Mouse (Mus musculus) heart, embryonic 14.5 days (tissue): ENCODE measurements around the gene Exoc4. TPM values are rescaled to one million over a fixed set of nuclear protein-coding genes. Genes with fewer than 3 reads are reported as not detected.

ENCODE experiments used
- ATAC-seq: fragments of 200-750 bp; cut with Nextera tagmentation; 2 replicates; pipeline ENCODE4 v1.8.0; 2017; ENCODE audit warnings: low read depth, moderate TSS enrichment; ENCODE audit not compliant: insufficient number of reproducible peaks, insufficient read depth, low FRiP score
- H3K27ac ChIP-seq, 2 experiments: fragments of 200-500 bp in 1 of 2; fragments of 300-500 bp in 1 of 2; sonication (generic) in 1 of 2; replicated peaks in 1 of 2; 2 replicates each; pipeline ENCODE4 v1.5.1; 2012 to 2014; ENCODE audit warnings: low read depth in 2 of 2, low read length in 2 of 2, control low read depth in 1 of 2, mild to moderate bottlenecking in 1 of 2, mixed read lengths in 1 of 2; ENCODE audit not compliant: control insufficient read depth in 1 of 2, insufficient read depth in 1 of 2
- H3K27me3 ChIP-seq: fragments of 300-500 bp; sonication (generic); 2 replicates; pipeline ENCODE4 v1.6.1; 2014; ENCODE audit warnings: mild to moderate bottlenecking, low read length, control low read depth; ENCODE audit not compliant: control insufficient read depth, insufficient read depth
- H3K36me3 ChIP-seq: fragments of 300-500 bp; sonication (generic); 2 replicates; pipeline ENCODE4 v1.6.1; 2014; ENCODE audit warnings: mild to moderate bottlenecking, control low read depth, low read length, mixed read lengths; ENCODE audit not compliant: control insufficient read depth, insufficient read depth
- H3K4me1 ChIP-seq, 2 experiments: fragments of 200-500 bp in 1 of 2; fragments of 300-500 bp in 1 of 2; sonication (generic) in 1 of 2; 2 replicates each; pipeline ENCODE4 v1.6.1; 2012 to 2014; ENCODE audit warnings: low read length in 2 of 2, control low read depth in 1 of 2, mixed read lengths in 1 of 2; ENCODE audit not compliant: control insufficient read depth in 2 of 2, insufficient read depth in 2 of 2
- H3K4me2 ChIP-seq: fragments of 300-500 bp; sonication (generic); 2 replicates; pipeline ENCODE4 v1.6.1; 2014; ENCODE audit warnings: mild to moderate bottlenecking, low read length
- H3K4me3 ChIP-seq, 2 experiments: fragments of 200-500 bp in 1 of 2; fragments of 300-500 bp in 1 of 2; sonication (generic) in 1 of 2; 2 replicates each; pipeline ENCODE4 v1.5.1; 2012 to 2014; ENCODE audit warnings: low read length in 2 of 2, mild to moderate bottlenecking in 2 of 2, control low read depth in 1 of 2, low read depth in 1 of 2, moderate library complexity in 1 of 2; ENCODE audit not compliant: control insufficient read depth in 1 of 2, insufficient read depth in 1 of 2
- H3K9ac ChIP-seq: fragments of 300-500 bp; sonication (generic); 2 replicates; pipeline ENCODE4 v1.6.1; 2014; ENCODE audit warnings: mild to moderate bottlenecking, low read length
- H3K9me3 ChIP-seq: fragments of 300-500 bp; sonication (generic); 2 replicates; pipeline ENCODE4 v1.6.1; 2016; ENCODE audit warnings: low read length, control low read depth; ENCODE audit not compliant: control insufficient read depth
- WGBS: fragments of 180-500 bp; shearing (Covaris S2); extraction: QIAGEN DNeasy Blood & Tissue Kit; methylation state at CpG from one replicate; pipeline ENCODE4 v1.1.7; 2014; 5-methylcytosine and 5-hydroxymethylcytosine counted together
- polyA plus RNA-seq: library from polyadenylated mRNA; unstranded; fragments of >200 nt; fragmentation: Nextera tagmentation; extraction: Ambion mirVana; gene quantifications from 2 replicates; pipeline ENCODE4 v1.2.1, GENCODE M21; 2014

The Exoc4 gene
- polyA plus RNA-seq, 1 experiment from 2014 or later, result 26.0 TPM

DNA sequence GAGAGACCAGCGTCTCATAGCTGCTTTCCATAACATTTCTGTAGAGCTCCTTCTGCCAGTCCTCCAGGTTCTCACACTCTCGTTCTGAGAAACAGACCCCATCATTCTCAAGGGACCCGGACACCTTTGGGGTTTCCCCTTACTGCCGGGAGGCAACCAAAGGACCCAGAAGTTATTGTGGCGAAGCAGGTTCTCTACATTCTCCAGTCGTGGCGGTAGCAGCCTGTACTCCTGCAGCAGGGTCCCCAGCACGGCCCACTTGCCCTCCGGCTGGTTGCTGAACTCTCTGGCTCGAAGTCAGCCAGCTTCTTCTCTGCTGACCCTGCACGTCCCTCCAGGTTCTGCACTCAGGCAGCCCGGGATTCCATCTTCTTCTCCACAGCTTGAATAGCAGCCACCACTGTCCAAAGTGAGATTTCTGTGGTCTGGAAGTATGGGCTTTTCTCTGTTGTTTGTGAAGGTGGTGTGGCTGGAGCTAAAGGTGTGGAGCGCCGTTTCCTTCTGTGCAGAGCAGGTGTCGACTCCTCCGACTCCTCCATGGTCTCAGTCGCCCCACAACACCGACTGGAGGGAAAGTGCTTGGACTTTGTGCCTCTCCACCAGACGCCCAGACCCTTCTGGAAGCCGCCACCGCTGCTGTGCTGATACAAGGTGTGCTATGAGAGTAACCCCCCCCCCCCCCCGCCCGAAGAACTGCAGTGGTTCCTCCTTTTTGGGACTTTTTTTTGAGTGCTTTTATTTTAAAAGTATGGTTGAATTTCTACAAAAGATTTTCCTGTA is 1.1 kb upstream of the Exoc4 start:
- 82% methylated on average over 23 of the region's 23 CpGs for WGBS

GRCm38 (mm10) chr6:33256638-33257037 is 7.8 kb downstream of the Exoc4 start:
- Histone ChIP-seq H3K9me3 (no peaks in the 10 kb centered on the region), H3K9ac (no peak overlapping the region), H3K27me3 (no peaks in the 10 kb centered on the region), H3K27ac (no peak overlapping the region), H3K4me1 (peaks cover 0 to 8% of the 10 kb centered on the region in 2 experiments; a peak in 1 of 4 replicates), H3K4me2 (no peak overlapping the region), H3K4me3 (no peak overlapping the region), H3K36me3 (no peaks in the 10 kb centered on the region)
- ATAC-seq, result no peak
- 85% methylated on average over 4 of the region's 4 CpGs for WGBS

More for the DNA sequence above, 1.1 kb upstream of the Exoc4 start:
- no peak for ATAC-seq
- Histone ChIP-seq H3K9ac (no peak overlapping the region), H3K36me3 (no peaks in the 10 kb centered on the region), H3K27ac (no peak overlapping the region), H3K4me1 (peaks cover 2 to 14% of the 10 kb centered on the region in 2 experiments), H3K27me3 (no peaks in the 10 kb centered on the region), H3K4me2 (no peak overlapping the region), H3K9me3 (no peaks in the 10 kb centered on the region), H3K4me3 (no peak overlapping the region)

- H3K27ac ChIP-seq, result no peak overlapping the region
- H3K9me3 ChIP-seq, result no peaks in the 10 kb centered on the region
- H3K9ac ChIP-seq, result no peak overlapping the region
- no peaks in the 10 kb centered on the region for H3K36me3 ChIP-seq
- WGBS, result 73% methylated on average over 5 of the region's 5 CpGs
- H3K4me3 ChIP-seq, result no peak overlapping the region
- peaks cover 0 to 7% of the 10 kb centered on the region in 2 experiments; a peak in 1 of 4 replicates for H3K4me1 ChIP-seq
- no peak for ATAC-seq
- no peak overlapping the region for H3K4me2 ChIP-seq
- no peaks in the 10 kb centered on the region for H3K27me3 ChIP-seq
These were observed 8.3 kb downstream of the Exoc4 start for GRCm38 (mm10) chr6:33257076-33257789.

DNA sequence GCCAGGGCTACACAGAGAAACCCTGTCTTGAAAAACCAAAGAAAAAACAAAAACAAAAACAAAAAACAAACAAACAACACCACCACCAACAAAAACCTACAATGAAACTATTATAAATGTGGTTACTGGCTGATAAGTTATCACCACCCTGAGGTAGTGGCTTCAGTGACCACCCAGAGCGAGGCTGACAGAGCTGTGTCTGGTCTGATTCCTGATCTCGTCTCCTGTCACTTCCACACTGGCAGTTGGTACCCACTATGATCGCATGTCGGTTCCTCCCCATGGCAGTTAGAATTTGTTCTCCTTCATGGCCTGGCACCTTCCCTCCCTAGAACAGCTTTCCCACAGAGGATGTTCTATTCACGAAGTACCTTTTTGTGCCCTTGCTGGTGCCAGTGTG is 11.0 kb downstream of the Exoc4 start:
- H3K4me2 ChIP-seq, result no peak overlapping the region
- no peak overlapping the region for H3K9ac ChIP-seq
- ATAC-seq, result no peak
- no peaks in the 10 kb centered on the region for H3K9me3 ChIP-seq
- H3K36me3 ChIP-seq, result peaks cover 4% of the 10 kb centered on the region; the same call in 1 of the 2 replicates
- H3K4me3 ChIP-seq, result no peak overlapping the region
- no peaks in the 10 kb centered on the region for H3K27me3 ChIP-seq
- H3K4me1 ChIP-seq, result peaks cover 2 to 24% of the 10 kb centered on the region in 2 experiments; a peak in 3 of 4 replicates
- no peak overlapping the region for H3K27ac ChIP-seq
- WGBS, result 71% methylated on average over 5 of the region's 5 CpGs

GRCm38 (mm10) chr6:33261606-33262005 is 12.7 kb downstream of the Exoc4 start:
- ATAC-seq, result no peak
- Histone ChIP-seq H3K4me2 (no peak overlapping the region), H3K36me3 (peaks cover 12% of the 10 kb centered on the region), H3K27me3 (no peaks in the 10 kb centered on the region), H3K4me1 (peaks cover 4 to 24% of the 10 kb centered on the region in 2 experiments), H3K4me3 (no peak overlapping the region), H3K9ac (no peak overlapping the region), H3K27ac (no peak overlapping the region), H3K9me3 (no peaks in the 10 kb centered on the region)
- WGBS, result 87% methylated on average over 3 of the region's 3 CpGs

- WGBS, result 69% methylated on average over 5 of the region's 5 CpGs
- no peaks in the 10 kb centered on the region for H3K9me3 ChIP-seq
- peaks cover 4 to 17% of the 10 kb centered on the region in 2 experiments for H3K4me1 ChIP-seq
- no peak overlapping the region for H3K4me2 ChIP-seq
- ATAC-seq, result no peak
- no peak overlapping the region for H3K9ac ChIP-seq
- H3K4me3 ChIP-seq, result no peak overlapping the region
- H3K27ac ChIP-seq, result no peak overlapping the region
- H3K36me3 ChIP-seq, result peaks cover 23% of the 10 kb centered on the region
- no peaks in the 10 kb centered on the region for H3K27me3 ChIP-seq
These were observed 15.1 kb downstream of the Exoc4 start for GRCm38 (mm10) chr6:33263950-33264349.

GRCm38 (mm10) chr6:33264388-33264787 is 15.5 kb downstream of the Exoc4 start:
- no peaks in the 10 kb centered on the region for H3K9me3 ChIP-seq
- 73% methylated on average over 2 of the region's 2 CpGs for WGBS
- H3K36me3 ChIP-seq, result peaks cover 23% of the 10 kb centered on the region
- H3K27me3 ChIP-seq, result no peaks in the 10 kb centered on the region
- no peak overlapping the region for H3K4me2 ChIP-seq
- H3K4me1 ChIP-seq, result peaks cover 4 to 17% of the 10 kb centered on the region in 2 experiments
- ATAC-seq, result no peak
- H3K4me3 ChIP-seq, result no peak overlapping the region
- H3K9ac ChIP-seq, result no peak overlapping the region
- H3K27ac ChIP-seq, result no peak overlapping the region
